Mouse (Mus musculus): ENCODE results near the gene Rbp3. TPM values are rescaled to one million over a fixed set of nuclear protein-coding genes. Genes with fewer than 3 reads are reported as not detected.

Gene Rbp3
- polyA plus RNA-seq, 1 experiment from 2014 or later, result not detected

- Histone ChIP-seq H3K4me2 (no peak overlapping the region), H3K9me3 (ENCODE audit: low read depth, low read length) (no peaks in the 10 kb centered on the region), H3K9ac (no peak overlapping the region), H3K4me1 (ENCODE audit: insufficient read depth) (no peaks in the 10 kb centered on the region), H3K36me3 (ENCODE audit: insufficient read depth) (no peaks in the 10 kb centered on the region), H3K27me3 (ENCODE audit: insufficient read depth, low read length) (no peaks in the 10 kb centered on the region), H3K27ac (ENCODE audit: low read depth) (no peak overlapping the region), H3K4me3 (ENCODE audit: low read depth, low read length) (no peak overlapping the region)
- ATAC-seq (ENCODE audit: insufficient read depth) (no peak), DNase-seq (peak; percentile 15)
- TF ChIP-seq CTCF (IDR thresholded peaks at IDR 0.05; ENCODE audit: low read depth), result peak; percentile 31; the same call in 1 of the 2 replicates
- WGBS, result 31% methylated on average over 6 of the region's 6 CpGs
Measured at GRCm38 (mm10) chr14:33952233-33952981, 1.4 kb upstream of the Rbp3 start.

- no peaks in the 10 kb centered on the region for H3K9me3 ChIP-seq (ENCODE audit: low read depth, low read length)
- no peak overlapping the region for H3K4me3 ChIP-seq (ENCODE audit: low read depth, low read length)
- no peaks in the 10 kb centered on the region for H3K4me1 ChIP-seq (ENCODE audit: insufficient read depth)
- no peak for DNase-seq
- no peak for ATAC-seq (ENCODE audit: insufficient read depth)
- no peaks in the 10 kb centered on the region for H3K36me3 ChIP-seq (ENCODE audit: insufficient read depth)
- H3K9ac ChIP-seq, result no peak overlapping the region
- TF ChIP-seq CTCF (IDR thresholded peaks at IDR 0.05; ENCODE audit: low read depth), result peak; percentile 32
- H3K4me2 ChIP-seq, result no peak overlapping the region
- WGBS, result 70% methylated on average over 13 of the region's 13 CpGs
- no peaks in the 10 kb centered on the region for H3K27me3 ChIP-seq (ENCODE audit: insufficient read depth, low read length)
- no peak overlapping the region for H3K27ac ChIP-seq (ENCODE audit: low read depth)
Measured at GRCm38 (mm10) chr14:33956055-33956454, 2.3 kb downstream of the Rbp3 start.

GRCm38 (mm10) chr14:33958186-33958585 lies 4.4 kb downstream of the Rbp3 start:
- no peak for TF ChIP-seq CTCF (IDR thresholded peaks at IDR 0.05; ENCODE audit: low read depth)
- H3K27ac ChIP-seq (ENCODE audit: low read depth), result no peak overlapping the region
- H3K4me3 ChIP-seq (ENCODE audit: low read depth, low read length), result no peak overlapping the region
- no peak overlapping the region for H3K4me2 ChIP-seq
- H3K27me3 ChIP-seq (ENCODE audit: insufficient read depth, low read length), result no peaks in the 10 kb centered on the region
- no peak for DNase-seq
- H3K4me1 ChIP-seq (ENCODE audit: insufficient read depth), result no peaks in the 10 kb centered on the region
- H3K9ac ChIP-seq, result no peak overlapping the region
- H3K9me3 ChIP-seq (ENCODE audit: low read depth, low read length), result no peaks in the 10 kb centered on the region
- WGBS, result 79% methylated on average over 4 of the region's 4 CpGs
- no peak for ATAC-seq (ENCODE audit: insufficient read depth)
- H3K36me3 ChIP-seq (ENCODE audit: insufficient read depth), result no peaks in the 10 kb centered on the region

GRCm38 (mm10) chr14:33958841-33959240 lies 5.0 kb downstream of the Rbp3 start:
- Histone ChIP-seq H3K36me3 (ENCODE audit: insufficient read depth) (no peaks in the 10 kb centered on the region), H3K4me2 (no peak overlapping the region), H3K9me3 (ENCODE audit: low read depth, low read length) (no peaks in the 10 kb centered on the region), H3K4me3 (ENCODE audit: low read depth, low read length) (no peak overlapping the region), H3K27ac (ENCODE audit: low read depth) (no peak overlapping the region), H3K4me1 (ENCODE audit: insufficient read depth) (no peaks in the 10 kb centered on the region), H3K9ac (no peak overlapping the region), H3K27me3 (ENCODE audit: insufficient read depth, low read length) (no peaks in the 10 kb centered on the region)
- DNase-seq, result no peak
- ATAC-seq (ENCODE audit: insufficient read depth), result no peak
- WGBS, result 22% methylated on average over 3 of the region's 3 CpGs
- TF ChIP-seq CTCF (IDR thresholded peaks at IDR 0.05; ENCODE audit: low read depth), result no peak

- H3K36me3 ChIP-seq (ENCODE audit: insufficient read depth), result no peaks in the 10 kb centered on the region
- no peaks in the 10 kb centered on the region for H3K4me1 ChIP-seq (ENCODE audit: insufficient read depth)
- no peak overlapping the region for H3K4me3 ChIP-seq (ENCODE audit: low read depth, low read length)
- H3K27ac ChIP-seq (ENCODE audit: low read depth), result no peak overlapping the region
- H3K9ac ChIP-seq, result no peak overlapping the region
- H3K4me2 ChIP-seq, result no peak overlapping the region
- TF ChIP-seq CTCF (IDR thresholded peaks at IDR 0.05; ENCODE audit: low read depth), result peak; percentile 82
- 10% methylated on average over 9 of the region's 9 CpGs for WGBS
- no peaks in the 10 kb centered on the region for H3K27me3 ChIP-seq (ENCODE audit: insufficient read depth, low read length)
- no peaks in the 10 kb centered on the region for H3K9me3 ChIP-seq (ENCODE audit: low read depth, low read length)
- DNase-seq (peak; percentile 83), ATAC-seq (ENCODE audit: insufficient read depth) (0 out of 2 replicates have a peak, but pooled peaks have one; percentile 35)
Measured at GRCm38 (mm10) chr14:33959341-33959740, 5.5 kb downstream of the Rbp3 start.

- H3K4me1 ChIP-seq (ENCODE audit: insufficient read depth), result no peaks in the 10 kb centered on the region
- H3K27ac ChIP-seq (ENCODE audit: low read depth), result no peak overlapping the region
- no peak for ATAC-seq (ENCODE audit: insufficient read depth)
- no peak overlapping the region for H3K9ac ChIP-seq
- no peaks in the 10 kb centered on the region for H3K36me3 ChIP-seq (ENCODE audit: insufficient read depth)
- no peaks in the 10 kb centered on the region for H3K27me3 ChIP-seq (ENCODE audit: insufficient read depth, low read length)
- H3K4me2 ChIP-seq, result no peak overlapping the region
- peak; percentile 32 for DNase-seq
- no peak overlapping the region for H3K4me3 ChIP-seq (ENCODE audit: low read depth, low read length)
- peak; percentile 32 for TF ChIP-seq CTCF (IDR thresholded peaks at IDR 0.05; ENCODE audit: low read depth)
- 55% methylated on average over 7 of the region's 7 CpGs for WGBS
- no peaks in the 10 kb centered on the region for H3K9me3 ChIP-seq (ENCODE audit: low read depth, low read length)
Measured at GRCm38 (mm10) chr14:33965675-33966074, 11.9 kb downstream of the Rbp3 start.

- 35% methylated on average over 7 of the region's 7 CpGs for WGBS
- Histone ChIP-seq H3K27me3 (ENCODE audit: insufficient read depth, low read length) (no peaks in the 10 kb centered on the region), H3K27ac (ENCODE audit: low read depth) (no peak overlapping the region), H3K4me1 (ENCODE audit: insufficient read depth) (no peaks in the 10 kb centered on the region), H3K36me3 (ENCODE audit: insufficient read depth) (no peaks in the 10 kb centered on the region), H3K9me3 (ENCODE audit: low read depth, low read length) (no peaks in the 10 kb centered on the region), H3K4me2 (no peak overlapping the region), H3K4me3 (ENCODE audit: low read depth, low read length) (no peak overlapping the region), H3K9ac (no peak overlapping the region)
- ATAC-seq (ENCODE audit: insufficient read depth), result peak; percentile 14; the same call in 1 of the 2 replicates
- peak; percentile 64 for DNase-seq
- peak; percentile 68 for TF ChIP-seq CTCF (IDR thresholded peaks at IDR 0.05; ENCODE audit: low read depth)
Measured at GRCm38 (mm10) chr14:33972679-33973078, 18.9 kb downstream of the Rbp3 start.
